Mouse (Mus musculus) hindbrain, embryonic 14.5 days (tissue): ENCODE results near the gene Rxfp1. TPM values are rescaled to one million over a fixed set of nuclear protein-coding genes. Genes with fewer than 3 reads are reported as not detected.
"Not testable (repeated sequence)": the region's sequence is repeated elsewhere in the genome, so short reads cannot be mapped to it uniquely, and the experiment has no call there.

Experiments used
- ATAC-seq: fragments of 200-750 bp; cut with Nextera tagmentation; 2 replicates; pipeline ENCODE4 v1.8.0; 2017; ENCODE audit warnings: moderate number of reproducible peaks, mild to moderate bottlenecking, moderate TSS enrichment, moderate library complexity; ENCODE audit not compliant: low FRiP score
- DNase-seq: peaks from one replicate; pipeline ENCODE4 v3.0.0-alpha.2; 2015; ENCODE audit warnings: low spot score
- H3K27ac ChIP-seq: fragments of 300-500 bp; sonication (generic); 2 replicates; pipeline ENCODE4 v1.5.1; 2014; ENCODE audit warnings: mild to moderate bottlenecking, moderate library complexity
- H3K27me3 ChIP-seq: fragments of 300-500 bp; sonication (generic); 2 replicates; pipeline ENCODE4 v1.6.1; 2014; ENCODE audit warnings: mild to moderate bottlenecking, low read length, mixed read lengths; ENCODE audit not compliant: control insufficient read depth, insufficient read depth
- H3K36me3 ChIP-seq: fragments of 300-500 bp; sonication (generic); replicated peaks from 2 replicates; pipeline ENCODE4 v1.6.1; 2014; ENCODE audit not compliant: control insufficient read depth, insufficient read depth
- H3K4me1 ChIP-seq: fragments of 300-500 bp; sonication (generic); replicated peaks from 2 replicates; pipeline ENCODE4 v1.6.1; 2014; ENCODE audit warnings: antibody characterized with exemption, low read length, mixed read lengths; ENCODE audit not compliant: control insufficient read depth, insufficient read depth
- H3K4me2 ChIP-seq: fragments of 300-500 bp; sonication (generic); replicated peaks from 2 replicates; pipeline ENCODE4 v1.6.1; 2014; ENCODE audit warnings: mild to moderate bottlenecking, moderate library complexity
- H3K4me3 ChIP-seq: fragments of 300-500 bp; sonication (generic); replicated peaks from 2 replicates; pipeline ENCODE4 v1.5.1; 2014; ENCODE audit warnings: mild to moderate bottlenecking, low read length
- H3K9ac ChIP-seq: fragments of 300-500 bp; sonication (generic); 2 replicates; pipeline ENCODE4 v1.6.1; 2014
- H3K9me3 ChIP-seq: fragments of 300-500 bp; sonication (generic); 2 replicates; pipeline ENCODE4 v1.6.1; 2016; ENCODE audit warnings: low read length; ENCODE audit not compliant: control insufficient read depth
- WGBS: fragments of 180-500 bp; shearing (Covaris S2); extraction: QIAGEN DNeasy Blood & Tissue Kit; methylation state at CpG from one replicate; pipeline ENCODE4 v1.1.7; 2014; 5-methylcytosine and 5-hydroxymethylcytosine counted together
- polyA plus RNA-seq: library from polyadenylated mRNA; unstranded; fragments of >200 nt; fragmentation: Nextera tagmentation; extraction: Ambion mirVana; gene quantifications from 2 replicates; pipeline ENCODE4 v1.2.1, GENCODE M21; 2014

Gene Rxfp1
- polyA plus RNA-seq, 1 experiment from 2014 or later = 0.05 TPM

GRCm38 (mm10) chr3:79726506-79727075, 11.1 kb downstream of the Rxfp1 start:
- no peaks in the 10 kb centered on the region for H3K9me3 ChIP-seq
- no peaks in the 10 kb centered on the region for H3K27me3 ChIP-seq
- no peak for DNase-seq
- no peak overlapping the region for H3K27ac ChIP-seq
- WGBS = 92% methylated on average over 14 of the region's 14 CpGs
- ATAC-seq = no peak
- no peaks in the 10 kb centered on the region for H3K36me3 ChIP-seq
- H3K4me2 ChIP-seq = no peak overlapping the region
- H3K4me3 ChIP-seq = no peak overlapping the region
- H3K4me1 ChIP-seq = no peaks in the 10 kb centered on the region
- no peak overlapping the region for H3K9ac ChIP-seq

DNA sequence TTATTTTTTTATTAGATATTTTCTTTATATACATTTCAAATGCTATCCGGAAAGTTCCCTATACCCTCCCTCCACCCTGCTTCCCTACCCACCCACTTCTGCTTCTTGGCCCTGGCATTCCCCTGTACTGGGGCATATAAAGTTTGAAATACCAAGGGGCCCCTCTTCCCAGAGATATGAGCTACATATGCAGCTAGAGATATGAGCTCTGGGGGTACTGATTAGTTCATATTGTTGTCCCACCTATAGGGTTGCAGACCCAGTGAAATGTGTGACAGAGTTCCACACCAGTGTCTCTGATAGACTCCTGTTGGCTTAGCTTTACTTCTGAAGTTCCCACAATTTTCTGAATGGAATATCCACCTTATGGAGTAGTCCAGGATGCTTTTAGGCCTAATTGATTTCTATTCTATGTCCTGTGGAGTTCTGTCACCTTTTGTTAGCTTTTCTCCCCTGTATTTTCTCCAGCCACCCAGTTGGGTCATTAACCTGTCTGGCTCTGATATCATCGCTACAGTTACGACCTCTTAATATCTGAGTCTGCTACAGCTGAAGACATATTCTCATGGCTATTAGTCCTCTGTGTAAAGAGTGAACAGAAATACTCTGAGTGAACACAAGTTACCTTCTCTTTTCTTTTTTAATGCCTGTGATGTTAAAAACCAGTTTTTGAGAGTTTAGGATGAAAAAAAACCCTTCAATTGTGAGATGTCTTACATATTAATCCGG, 16.8 kb downstream of the Rxfp1 start:
- Histone ChIP-seq H3K27me3 (no peaks in the 10 kb centered on the region), H3K9ac (no peak overlapping the region), H3K9me3 (no peaks in the 10 kb centered on the region), H3K4me1 (no peaks in the 10 kb centered on the region), H3K36me3 (no peaks in the 10 kb centered on the region), H3K27ac (no peak overlapping the region), H3K4me2 (no peak overlapping the region), H3K4me3 (no peak overlapping the region)
- 92% methylated on average over 4 of the region's 4 CpGs for WGBS
- ATAC-seq = no peak
- no peak for DNase-seq

- no peak for DNase-seq
- WGBS = 76% methylated on average over 8 of the region's 8 CpGs
- ATAC-seq = no peak
Observed at GRCm38 (mm10) chr3:79706436-79706835, 31.2 kb downstream of the Rxfp1 start.

GRCm38 (mm10) chr3:79703135-79703534, 34.5 kb downstream of the Rxfp1 start:
- Histone ChIP-seq H3K9me3 (no peaks in the 10 kb centered on the region), H3K4me2 (no peak overlapping the region), H3K4me3 (no peak overlapping the region), H3K9ac (no peak overlapping the region), H3K27ac (no peak overlapping the region), H3K27me3 (no peaks in the 10 kb centered on the region), H3K36me3 (no peaks in the 10 kb centered on the region), H3K4me1 (no peaks in the 10 kb centered on the region)
- no peak for DNase-seq
- ATAC-seq = no peak
- WGBS = 87% methylated on average over 4 of the region's 4 CpGs

More at GRCm38 (mm10) chr3:79706436-79706835, 31.2 kb downstream of the Rxfp1 start:
- H3K9me3 ChIP-seq = no peaks in the 10 kb centered on the region
- H3K4me1 ChIP-seq = no peaks in the 10 kb centered on the region
- H3K36me3 ChIP-seq = no peaks in the 10 kb centered on the region
- H3K27ac ChIP-seq = no peak overlapping the region
- no peaks in the 10 kb centered on the region for H3K27me3 ChIP-seq
- H3K4me2 ChIP-seq = no peak overlapping the region
- H3K9ac ChIP-seq = no peak overlapping the region
- no peak overlapping the region for H3K4me3 ChIP-seq

- no peak overlapping the region for H3K9ac ChIP-seq
- H3K27ac ChIP-seq = no peak overlapping the region
- H3K36me3 ChIP-seq = no peaks in the 10 kb centered on the region
- no peaks in the 10 kb centered on the region for H3K9me3 ChIP-seq
- ATAC-seq (no peak), DNase-seq (no peak)
- H3K27me3 ChIP-seq = no peaks in the 10 kb centered on the region
- no peak overlapping the region for H3K4me3 ChIP-seq
- no peaks in the 10 kb centered on the region for H3K4me1 ChIP-seq
- no peak overlapping the region for H3K4me2 ChIP-seq
- 93% methylated on average over 2 of the region's 2 CpGs for WGBS
Observed at GRCm38 (mm10) chr3:79691957-79692356, 45.7 kb downstream of the Rxfp1 start.

DNA sequence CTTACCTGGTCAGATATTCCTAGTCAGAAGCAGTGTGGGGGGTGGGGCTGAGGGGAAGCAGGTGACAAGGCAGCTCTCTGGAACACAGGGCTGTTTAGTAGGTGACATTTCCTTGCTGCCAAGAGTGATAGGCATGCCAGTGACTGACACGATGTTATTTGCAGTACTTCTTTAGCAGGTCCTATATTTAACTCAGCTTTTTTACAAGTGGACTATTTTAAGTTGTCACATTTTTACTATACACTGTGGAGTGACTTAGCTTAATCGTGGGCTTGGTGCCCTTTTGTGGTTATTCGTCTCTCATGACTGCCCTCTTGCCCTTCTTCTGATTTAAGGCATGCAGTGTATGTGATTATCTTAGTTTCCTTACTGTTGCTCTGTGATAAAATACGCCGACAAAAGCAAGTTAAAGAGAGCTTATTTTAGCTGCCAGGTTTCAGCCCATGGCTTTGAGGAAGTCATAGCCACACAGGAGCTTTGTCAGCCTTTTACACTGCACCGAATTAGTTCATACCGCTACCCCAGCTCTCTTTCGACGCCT, 47.5 kb downstream of the Rxfp1 start:
- no peaks in the 10 kb centered on the region for H3K36me3 ChIP-seq
- no peak overlapping the region for H3K9ac ChIP-seq
- no peak overlapping the region for H3K27ac ChIP-seq
- DNase-seq = no peak
- WGBS = 90% methylated on average over 9 of the region's 9 CpGs
- H3K27me3 ChIP-seq = no peaks in the 10 kb centered on the region
- H3K4me2 ChIP-seq = no peak overlapping the region
- no peaks in the 10 kb centered on the region for H3K9me3 ChIP-seq
- ATAC-seq = no peak
- H3K4me1 ChIP-seq = no peaks in the 10 kb centered on the region
- no peak overlapping the region for H3K4me3 ChIP-seq

GRCm38 (mm10) chr3:79688101-79688500, 49.6 kb downstream of the Rxfp1 start:
- H3K4me2 ChIP-seq, H3K36me3 ChIP-seq, H3K9ac ChIP-seq, H3K27me3 ChIP-seq, DNase-seq, H3K27ac ChIP-seq, H3K9me3 ChIP-seq, ATAC-seq, H3K4me1 ChIP-seq, H3K4me3 ChIP-seq: not testable (repeated sequence)
- WGBS = 86% methylated on average over 4 of the region's 4 CpGs

GRCm38 (mm10) chr3:79683529-79683928, 54.2 kb downstream of the Rxfp1 start:
- Histone ChIP-seq H3K4me2 (no peak overlapping the region), H3K9ac (no peak overlapping the region), H3K4me1 (no peaks in the 10 kb centered on the region), H3K27ac (no peak overlapping the region), H3K27me3 (no peaks in the 10 kb centered on the region), H3K36me3 (no peaks in the 10 kb centered on the region), H3K4me3 (no peak overlapping the region), H3K9me3 (no peaks in the 10 kb centered on the region)
- DNase-seq (no peak), ATAC-seq (no peak)
- WGBS = 76% methylated on average over 8 of the region's 8 CpGs

DNA sequence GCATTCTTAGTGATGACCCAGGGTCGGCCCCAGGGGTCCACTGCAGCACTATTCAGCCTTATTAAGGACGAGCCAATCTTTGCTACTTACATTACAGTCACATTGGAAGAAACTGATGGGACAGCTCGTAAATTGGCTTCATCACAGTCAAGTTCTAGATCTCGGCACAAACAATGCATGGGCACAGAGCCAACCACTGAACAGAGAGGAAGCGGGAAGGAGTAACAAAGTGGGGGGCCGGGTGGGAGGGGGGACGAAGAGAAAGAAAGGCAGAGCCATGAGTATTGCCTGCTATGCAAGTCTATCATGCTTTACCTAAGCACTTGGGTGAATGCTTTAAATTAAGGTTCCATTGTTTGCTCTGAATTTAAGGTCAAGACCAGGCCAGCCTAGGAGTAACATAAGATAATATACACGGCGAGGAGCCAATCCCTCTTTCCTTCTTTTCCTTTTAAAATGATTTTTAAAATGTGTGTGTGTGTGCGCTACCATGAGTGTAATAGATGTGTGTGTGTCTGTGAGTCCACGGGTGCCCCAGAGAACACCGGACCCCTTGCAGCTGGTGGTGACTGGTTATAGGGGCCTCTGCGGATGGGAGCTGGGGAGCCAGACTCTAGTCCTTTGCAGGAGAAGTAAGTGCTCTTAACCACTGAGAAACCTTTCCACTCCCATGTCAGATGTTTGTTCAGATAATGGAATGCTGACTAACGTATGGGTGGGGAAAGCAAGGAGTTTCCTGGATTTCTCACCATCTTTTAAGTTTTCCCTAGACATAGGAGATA, 55.1 kb downstream of the Rxfp1 start:
- 56% methylated on average over 14 of the region's 14 CpGs for WGBS
- no peak for ATAC-seq

More for the DNA sequence above, 55.1 kb downstream of the Rxfp1 start:
- Histone ChIP-seq H3K4me3 (no peak overlapping the region), H3K36me3 (no peaks in the 10 kb centered on the region), H3K27ac (no peak overlapping the region), H3K27me3 (no peaks in the 10 kb centered on the region), H3K4me1 (no peaks in the 10 kb centered on the region), H3K4me2 (no peak overlapping the region), H3K9ac (no peak overlapping the region), H3K9me3 (no peaks in the 10 kb centered on the region)
- DNase-seq = no peak
